Mouse (Mus musculus): ENCODE data around the gene Xpo5. TPM values are rescaled to one million over a fixed set of nuclear protein-coding genes. Genes with fewer than 3 reads are reported as not detected.

The Xpo5 gene
- total and polyA plus RNA-seq, 3 experiments = 44.7 to 56.3 (median 55.1) TPM

DNA sequence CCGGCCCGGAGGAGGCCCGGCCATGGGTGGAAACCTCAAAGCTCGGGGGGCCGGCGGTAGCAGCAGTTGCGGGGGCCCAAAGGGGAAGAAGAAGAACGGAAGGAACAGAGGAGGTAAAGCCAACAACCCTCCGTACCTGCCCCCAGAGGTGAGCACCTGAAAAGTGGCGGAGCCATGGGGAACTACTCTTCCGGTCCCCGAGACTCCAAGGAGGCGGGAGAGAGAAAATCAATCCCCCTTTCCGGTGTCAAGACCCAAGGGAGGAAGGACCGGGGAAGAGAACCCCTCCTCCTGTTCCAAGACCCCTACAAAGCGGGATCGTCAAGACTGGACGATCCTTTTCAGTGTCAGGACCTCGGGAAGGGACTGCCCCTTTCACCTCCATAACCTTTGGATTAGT is 41.4 kb upstream of the Xpo5 start:
- Histone ChIP-seq H3K4me1 (ENCODE audit: control insufficient read depth in 1 of 2, insufficient read depth in 2 of 2) (peaks cover 16 to 35% of the 10 kb centered on the region in 2 experiments), H3K4me2 (ENCODE audit: insufficient read depth, low read depth, poor library complexity, severe bottlenecking) (0 out of 2 replicates have a peak overlapping the region, but pooled peaks have one; percentile 0), H3K9me3 (replicated peaks; ENCODE audit: low read length) (no peaks in the 10 kb centered on the region), H3K4me3 (replicated peaks in 1 of 3; ENCODE audit: low read depth in 2 of 3, low read length in 2 of 3, poor library complexity in 1 of 3) (peak overlapping the region; percentile 67 to 94 (median 82)), H3K79me2 (replicated peaks; ENCODE audit: control insufficient read depth, extremely low read depth, insufficient read depth, poor library complexity, severe bottlenecking) (peaks cover 15% of the 10 kb centered on the region), H3K36me3 (replicated peaks in 1 of 2; ENCODE audit: control insufficient read depth in 1 of 2, insufficient read depth in 1 of 2, low read length in 1 of 2) (peaks cover 23 to 24% of the 10 kb centered on the region in 2 experiments), H3K9ac (ENCODE audit: insufficient read depth, low read depth) (peak overlapping the region; percentile 97), H3K27me3 (replicated peaks) (no peaks in the 10 kb centered on the region), H3K27ac (ENCODE audit: insufficient read depth, low read depth) (peak overlapping the region; percentile 98)
- DNase-seq (ENCODE audit: extremely low read depth) = no peak
- TF ChIP-seq PAX5 (IDR thresholded peaks at IDR 0.05; ENCODE audit: low read length) (no peak), MEF2A (IDR thresholded peaks at IDR 0.05; ENCODE audit: borderline replicate concordance, low read depth, low read length) (0 out of 2 replicates have a peak, but pooled peaks have one; percentile 17), IRF4 (IDR thresholded peaks at IDR 0.05; ENCODE audit: low read depth, low read length) (no peak), USF2 (conservative IDR thresholded peaks at IDR 0.05; ENCODE audit: low read depth, low read length) (no peak), TCF12 (IDR thresholded peaks at IDR 0.05; ENCODE audit: low read depth, low read length) (peak; percentile 14; the same call in 1 of the 2 replicates), E2F4 (IDR thresholded peaks at IDR 0.05; ENCODE audit: insufficient replicate concordance, low read depth, low read length) (no peak), NELFE (IDR thresholded peaks at IDR 0.05; ENCODE audit: low read depth, low read length) (no peak; the same call in 1 of the 2 replicates), ELF1 (IDR thresholded peaks at IDR 0.05; ENCODE audit: low read depth, low read length) (no peak), BHLHE40 (IDR thresholded peaks at IDR 0.05; ENCODE audit: low read depth, low read length) (no peak), UBTF (IDR thresholded peaks at IDR 0.05; ENCODE audit: low read depth, low read length) (no peak), GABPA (IDR thresholded peaks at IDR 0.05; ENCODE audit: insufficient replicate concordance, low read depth, low read length) (no peak), CHD2 (IDR thresholded peaks at IDR 0.05; ENCODE audit: low read length) (no peak), SMC3 (IDR thresholded peaks at IDR 0.05; ENCODE audit: low read depth, low read length) (no peak), ZKSCAN1 (IDR thresholded peaks at IDR 0.05; ENCODE audit: borderline replicate concordance, low read depth, low read length) (no peak), SIN3A (IDR thresholded peaks at IDR 0.05; ENCODE audit: low read length) (no peak), KAT2A (IDR thresholded peaks at IDR 0.05; ENCODE audit: insufficient replicate concordance, low read length) (no peak), CHD1 (IDR thresholded peaks at IDR 0.05; ENCODE audit: low read depth, low read length) (no peak), TBP (conservative IDR thresholded peaks at IDR 0.05; ENCODE audit: low read depth, low read length) (no peak)
- in situ Hi-C loops (cut with MboI; ENCODE audit: low pct_ligation_motif_present, low pct_unique_long_range_greater_than_20kb, low sequenced_read_pairs) (no loop called here), dilution Hi-C loops (cut with MboI; ENCODE audit: extremely low pct_ligation_motif_present, extremely low pct_unique_long_range_greater_than_20kb, low sequenced_read_pairs) (no loop called here)

- dilution Hi-C loops (cut with MboI; ENCODE audit: extremely low pct_ligation_motif_present, extremely low pct_unique_long_range_greater_than_20kb, low sequenced_read_pairs) = no loop called here
- H3K4me1 ChIP-seq (ENCODE audit: control insufficient read depth in 1 of 2, insufficient read depth in 2 of 2) = peaks cover 16 to 35% of the 10 kb centered on the region in 2 experiments
- H3K9me3 ChIP-seq (replicated peaks; ENCODE audit: low read length) = no peaks in the 10 kb centered on the region
- peak overlapping the region; percentile 97 for H3K9ac ChIP-seq (ENCODE audit: insufficient read depth, low read depth)
- no peak for TF ChIP-seq TBP (conservative IDR thresholded peaks at IDR 0.05; ENCODE audit: low read depth, low read length)
- TF ChIP-seq NRF1 (IDR thresholded peaks at IDR 0.05; ENCODE audit: low read depth, low read length) = no peak
- no peak for TF ChIP-seq EP300 (IDR thresholded peaks at IDR 0.05; ENCODE audit: low read length)
- no peak for TF ChIP-seq ZC3H11A (IDR thresholded peaks at IDR 0.05; ENCODE audit: low read depth, low read length)
- TF ChIP-seq POLR2AphosphoS2 (IDR thresholded peaks at IDR 0.05; ENCODE audit: low read depth, low read length) = no peak
- no peak for TF ChIP-seq RAD21 (IDR thresholded peaks at IDR 0.05; ENCODE audit: low read depth, low read length)
- TF ChIP-seq IRF4 (IDR thresholded peaks at IDR 0.05; ENCODE audit: low read depth, low read length) = no peak
- no peak for TF ChIP-seq USF1 (IDR thresholded peaks at IDR 0.05; ENCODE audit: low read depth, low read length)
- TF ChIP-seq MAX (IDR thresholded peaks at IDR 0.05; ENCODE audit: low read length) = no peak
- no peak for TF ChIP-seq BHLHE40 (IDR thresholded peaks at IDR 0.05; ENCODE audit: low read depth, low read length)
- TF ChIP-seq ETS1 (conservative IDR thresholded peaks at IDR 0.05; ENCODE audit: low read depth, low read length) = no peak
- TF ChIP-seq CHD2 (IDR thresholded peaks at IDR 0.05; ENCODE audit: low read length) = no peak
- no peak for TF ChIP-seq MAFK (IDR thresholded peaks at IDR 0.05; ENCODE audit: insufficient replicate concordance, low read length)
- TF ChIP-seq JUN (IDR thresholded peaks at IDR 0.05; ENCODE audit: insufficient read depth, low read depth, low read length) = no peak
- TF ChIP-seq CHD1 (IDR thresholded peaks at IDR 0.05; ENCODE audit: low read depth, low read length) = no peak
- H3K4me3 ChIP-seq (replicated peaks in 1 of 3; ENCODE audit: low read depth in 2 of 3, low read length in 2 of 3, poor library complexity in 1 of 3) = peak overlapping the region; percentile 67 to 94 (median 82)
- no peak for DNase-seq (ENCODE audit: extremely low read depth)
- H3K4me2 ChIP-seq (ENCODE audit: insufficient read depth, low read depth, poor library complexity, severe bottlenecking) = peak overlapping the region; percentile 52
- H3K79me2 ChIP-seq (replicated peaks; ENCODE audit: control insufficient read depth, extremely low read depth, insufficient read depth, poor library complexity, severe bottlenecking) = peaks cover 15% of the 10 kb centered on the region
- in situ Hi-C loops (cut with MboI; ENCODE audit: low pct_ligation_motif_present, low pct_unique_long_range_greater_than_20kb, low sequenced_read_pairs) = no loop called here
- H3K27ac ChIP-seq (ENCODE audit: insufficient read depth, low read depth) = peak overlapping the region; percentile 98
- peaks cover 29 to 30% of the 10 kb centered on the region in 2 experiments for H3K36me3 ChIP-seq (replicated peaks in 1 of 2; ENCODE audit: control insufficient read depth in 1 of 2, insufficient read depth in 1 of 2, low read length in 1 of 2)
- H3K27me3 ChIP-seq (replicated peaks) = no peaks in the 10 kb centered on the region
Observed at GRCm38 (mm10) chr17:46161710-46162109, 40.9 kb upstream of the Xpo5 start.

All from CH12.LX (cell line).